Mouse (Mus musculus) heart, embryonic 12.5 days (tissue): ENCODE results near the gene Zfp777. TPM values are rescaled to one million over a fixed set of nuclear protein-coding genes. Genes with fewer than 3 reads are reported as not detected.
A peak's percentile ranks its signal among the peaks of the same experiment; 100 is the strongest.

ENCODE experiments used
- ATAC-seq: fragments of 200-750 bp; cut with Nextera tagmentation; 2 replicates; pipeline ENCODE4 v1.8.0; 2017; ENCODE audit warnings: moderate TSS enrichment, moderate library complexity; ENCODE audit not compliant: insufficient number of reproducible peaks, low FRiP score
- H3K27ac ChIP-seq: fragments of 300-500 bp; sonication (generic); 2 replicates; pipeline ENCODE4 v1.5.1; 2016; ENCODE audit warnings: mild to moderate bottlenecking, moderate library complexity; ENCODE audit not compliant: poor library complexity, severe bottlenecking
- H3K27me3 ChIP-seq: fragments of 300-500 bp; sonication (generic); replicated peaks from 2 replicates; pipeline ENCODE4 v1.6.1; 2016; ENCODE audit warnings: mild to moderate bottlenecking, moderate library complexity
- H3K36me3 ChIP-seq: fragments of 300-500 bp; sonication (generic); 2 replicates; pipeline ENCODE4 v1.6.1; 2016; ENCODE audit warnings: mild to moderate bottlenecking, moderate library complexity
- H3K4me1 ChIP-seq: fragments of 300-500 bp; sonication (generic); replicated peaks from 2 replicates; pipeline ENCODE4 v1.6.1; 2016; ENCODE audit warnings: mild to moderate bottlenecking
- H3K4me2 ChIP-seq: fragments of 300-500 bp; sonication (generic); 2 replicates; pipeline ENCODE4 v1.6.1; 2016; ENCODE audit warnings: mild to moderate bottlenecking, moderate library complexity
- H3K4me3 ChIP-seq: fragments of 300-500 bp; sonication (generic); 2 replicates; pipeline ENCODE4 v1.5.1; 2016; ENCODE audit warnings: mild to moderate bottlenecking
- H3K9ac ChIP-seq: fragments of 300-500 bp; sonication (generic); 2 replicates; pipeline ENCODE4 v1.6.1; 2016; ENCODE audit warnings: mild to moderate bottlenecking, moderate library complexity
- H3K9me3 ChIP-seq: fragments of 300-500 bp; sonication (generic); replicated peaks from 2 replicates; pipeline ENCODE4 v1.6.1; 2016; ENCODE audit warnings: mild to moderate bottlenecking, moderate library complexity
- WGBS: fragments of 180-500 bp; shearing (Covaris S2); methylation state at CpG from one replicate; pipeline ENCODE4 v1.1.7; 2016; 5-methylcytosine and 5-hydroxymethylcytosine counted together
- polyA plus RNA-seq: library from polyadenylated mRNA; unstranded; fragments of >200 nt; fragmentation: Nextera tagmentation; extraction: Ambion mirVana; gene quantifications from 2 replicates; pipeline ENCODE4 v1.2.1, GENCODE M21; 2016

The Zfp777 gene
- 3.9 and 4.9 TPM in 2 replicates for polyA plus RNA-seq

DNA sequence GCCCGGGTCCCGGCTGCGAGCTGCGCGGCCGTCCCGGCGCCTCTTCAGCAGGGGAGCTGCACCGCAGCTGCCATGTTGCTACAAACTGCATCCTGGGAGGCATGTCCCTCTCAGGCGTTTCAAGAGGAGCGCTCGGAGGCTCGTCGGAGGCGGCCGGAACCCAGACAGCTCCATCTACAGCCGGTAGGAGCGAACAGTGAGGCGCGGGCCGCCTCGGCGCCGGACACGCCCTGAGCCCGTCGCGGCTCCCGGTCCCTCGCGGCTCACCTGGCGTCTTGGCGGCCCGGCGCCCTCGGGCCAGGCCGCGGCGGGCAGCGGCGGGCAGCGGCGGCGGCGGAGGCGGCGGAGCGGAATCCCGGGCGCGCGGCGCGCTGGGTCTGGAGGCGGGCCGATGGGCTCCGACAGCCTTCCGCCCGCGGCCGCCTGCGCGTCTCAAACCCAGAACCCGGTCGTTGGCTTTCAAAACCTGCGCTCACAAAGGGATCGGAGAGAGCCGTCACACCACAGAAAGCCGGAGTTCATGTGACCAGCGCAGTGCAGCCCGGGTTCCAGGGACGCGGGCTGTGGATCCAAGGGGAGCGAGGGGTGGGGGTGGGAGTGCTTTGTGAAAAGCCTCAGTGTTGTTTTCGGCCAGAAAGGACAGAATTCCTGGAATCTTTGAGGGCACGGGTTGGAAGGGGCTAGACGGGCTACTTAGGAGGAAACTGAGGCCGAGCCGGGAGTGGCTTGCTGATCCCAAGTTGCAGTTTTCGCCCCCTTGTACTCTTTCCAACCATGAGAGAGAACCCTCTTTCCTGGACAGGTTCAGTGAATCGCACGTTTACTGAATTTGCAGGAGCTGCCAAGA, at the start of gene Zfp777:
Zfp777 (minus strand) TSS at position 486 of the 847 bp plus-strand sequence.
- Histone ChIP-seq H3K27me3 (peaks cover 13% of the 10 kb centered on the region), H3K4me1 (peaks cover 6% of the 10 kb centered on the region), H3K4me2 (peak within 1 kb of the TSS; percentile 88), H3K36me3 (peaks cover 17% of the 10 kb centered on the region), H3K27ac (peak within 1 kb of the TSS; percentile 49), H3K9ac (peak within 1 kb of the TSS; percentile 81), H3K4me3 (peak within 1 kb of the TSS; percentile 85), H3K9me3 (no peaks in the 10 kb centered on the region)
- 1% methylated on average over 78 of the region's 82 CpGs for WGBS
- ATAC-seq = peak; percentile 86

GRCm38 (mm10) chr6:48086957-48087715, 38.4 kb upstream of the Zfp777 start:
- Histone ChIP-seq H3K9ac (no peak overlapping the region), H3K4me2 (peak overlapping the region; percentile 76), H3K9me3 (no peaks in the 10 kb centered on the region), H3K4me3 (peak overlapping the region; percentile 82), H3K36me3 (peaks cover 14% of the 10 kb centered on the region), H3K4me1 (peaks cover 9% of the 10 kb centered on the region), H3K27ac (no peak overlapping the region), H3K27me3 (peaks cover 3% of the 10 kb centered on the region; the same call in 1 of the 2 replicates)
- 36% methylated on average over 14 of the region's 14 CpGs for WGBS
- ATAC-seq = no peak

DNA sequence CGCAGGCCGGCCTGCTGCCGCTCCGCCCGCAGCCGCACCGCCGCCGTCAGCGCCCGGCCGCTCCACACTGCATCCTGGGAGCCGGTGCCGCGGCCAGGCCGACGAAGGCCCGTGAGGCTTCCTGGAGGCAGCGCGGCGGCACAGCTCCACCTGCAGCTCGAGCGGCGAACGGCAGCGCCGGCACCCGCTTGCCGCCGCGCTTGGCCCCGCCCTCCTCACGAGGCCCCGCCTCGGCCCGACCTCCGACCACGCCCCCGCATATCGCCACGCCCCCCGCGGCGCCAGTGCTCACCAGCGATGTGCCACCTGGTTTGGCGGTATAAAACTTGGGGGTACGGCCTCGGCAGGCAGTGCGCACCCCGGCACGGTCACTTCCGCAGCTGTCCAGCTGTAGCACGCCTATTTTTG, 37.8 kb upstream of the Zfp777 start, which contains the start of gene Zfp746:
Zfp746 (minus strand) TSS at position 123 of the 408 bp plus-strand sequence.
- under 1% methylated on average over 53 of the region's 53 CpGs for WGBS
- Histone ChIP-seq H3K9me3 (no peaks in the 10 kb centered on the region), H3K27me3 (0 out of 2 replicates have a peak, but pooled peaks cover 3% of the 10 kb centered on the region)

DNA sequence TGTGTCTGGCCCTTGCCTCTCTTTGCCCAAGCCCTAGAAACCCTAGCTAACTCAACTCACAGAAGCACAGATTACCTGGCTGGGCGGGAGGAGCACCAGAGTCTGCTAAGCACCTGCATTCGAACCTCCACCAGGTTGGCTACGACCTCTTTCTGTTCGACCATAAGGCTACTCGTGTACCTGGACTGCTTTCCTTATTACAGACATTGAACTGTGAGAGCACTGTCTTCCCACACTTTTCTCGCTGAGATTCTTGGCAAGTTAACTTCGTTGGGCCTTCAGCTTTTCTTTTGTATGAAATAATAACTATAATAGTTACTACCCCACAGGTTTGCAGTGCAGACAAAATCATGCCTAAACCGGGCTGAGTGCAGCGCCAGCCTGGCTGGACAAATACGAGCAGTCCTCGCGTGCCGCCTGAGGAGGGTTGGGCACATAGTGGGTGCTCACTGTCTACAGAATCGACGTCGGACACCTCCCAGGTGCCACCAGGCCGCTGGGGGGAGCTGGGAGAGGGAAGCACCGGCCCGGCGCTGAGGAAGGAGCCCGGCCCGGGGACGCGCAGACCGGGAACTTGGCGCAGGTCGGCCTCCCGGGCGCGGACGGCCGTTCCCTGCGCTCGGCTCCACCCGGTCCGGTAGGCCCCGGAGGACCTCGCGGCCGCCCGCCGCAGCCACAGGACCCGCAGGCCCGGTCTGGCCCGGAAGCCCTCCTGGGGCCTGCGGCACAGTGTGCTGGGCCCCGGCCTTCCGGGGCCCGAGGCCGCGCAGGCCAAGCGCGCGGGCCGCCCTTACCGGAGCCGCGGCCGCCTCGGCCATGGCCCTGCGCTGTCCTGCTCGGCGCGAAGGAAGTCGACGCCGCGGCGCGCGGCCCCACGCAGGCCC, 37.1 kb upstream of the Zfp777 start:
- Histone ChIP-seq H3K27me3 (0 out of 2 replicates have a peak, but pooled peaks cover 3% of the 10 kb centered on the region), H3K4me2 (peak overlapping the region; percentile 76), H3K4me3 (peak overlapping the region; percentile 82), H3K9me3 (no peaks in the 10 kb centered on the region), H3K36me3 (peaks cover 28% of the 10 kb centered on the region), H3K27ac (peak overlapping the region; percentile 72), H3K4me1 (peaks cover 9% of the 10 kb centered on the region), H3K9ac (peak overlapping the region; percentile 93)
- WGBS = 4% methylated on average over 66 of the region's 72 CpGs
- peak; percentile 87 for ATAC-seq

More for the DNA sequence above, 37.8 kb upstream of the Zfp777 start, which contains the start of gene Zfp746:
- Histone ChIP-seq H3K27ac (peak within 1 kb of the TSS; percentile 72), H3K36me3 (peaks cover 21% of the 10 kb centered on the region), H3K4me1 (peaks cover 9% of the 10 kb centered on the region), H3K9ac (peak within 1 kb of the TSS; percentile 93), H3K4me2 (peak within 1 kb of the TSS; percentile 76), H3K4me3 (peak within 1 kb of the TSS; percentile 82)
- ATAC-seq = peak; percentile 90

DNA sequence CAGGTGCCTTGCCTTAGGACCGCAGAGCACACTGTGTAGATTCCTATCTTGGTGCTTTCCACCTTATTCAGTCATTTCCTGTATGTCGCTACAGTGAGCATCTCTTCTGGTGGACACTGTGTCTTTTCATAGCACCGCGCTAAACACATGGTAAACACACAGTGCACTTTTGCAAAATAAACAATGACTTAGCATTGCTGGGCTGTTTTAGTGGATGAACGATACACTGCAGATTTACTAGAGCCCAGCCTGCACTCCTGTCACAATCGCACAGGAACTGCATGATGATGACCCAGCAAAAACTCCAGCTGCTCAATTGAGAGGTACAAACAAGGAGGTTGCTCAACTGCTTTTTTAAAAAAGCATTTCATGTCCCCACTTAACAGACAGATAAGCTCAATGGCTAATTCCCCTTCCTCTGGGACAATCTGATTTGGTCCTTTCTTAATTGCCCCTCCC, 35.1 kb upstream of the Zfp777 start:
- no peak overlapping the region for H3K9ac ChIP-seq
- H3K4me3 ChIP-seq = no peak overlapping the region
- H3K4me1 ChIP-seq = peaks cover 9% of the 10 kb centered on the region
- 90% methylated on average over 6 of the region's 6 CpGs for WGBS
- 0 out of 2 replicates have a peak, but pooled peaks cover 3% of the 10 kb centered on the region for H3K27me3 ChIP-seq
- no peak overlapping the region for H3K27ac ChIP-seq
- no peak overlapping the region for H3K4me2 ChIP-seq
- no peak for ATAC-seq
- no peaks in the 10 kb centered on the region for H3K9me3 ChIP-seq
- H3K36me3 ChIP-seq = peaks cover 47% of the 10 kb centered on the region

DNA sequence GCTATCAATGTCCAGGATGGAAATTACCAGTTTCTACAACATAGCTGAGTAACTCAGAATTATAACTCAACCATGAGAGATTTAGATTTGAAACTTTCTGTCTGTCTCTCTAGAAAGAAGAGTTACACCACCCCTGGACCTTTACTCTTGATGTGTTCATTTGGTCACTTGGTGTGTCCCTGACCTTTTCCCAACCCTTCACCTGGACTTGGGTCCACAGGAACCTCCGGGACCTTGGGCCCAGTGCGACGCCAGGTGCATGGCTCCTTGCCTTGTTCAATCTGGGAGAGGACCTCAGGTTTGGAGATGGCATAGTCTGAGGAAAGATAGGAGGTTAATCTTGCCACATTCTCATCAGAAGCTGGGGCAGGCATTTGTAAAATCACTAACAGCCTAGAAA, 33.2 kb upstream of the Zfp777 start:
- WGBS = 92% methylated on average over 3 of the region's 3 CpGs
- Histone ChIP-seq H3K9ac (no peak overlapping the region), H3K27me3 (no peaks in the 10 kb centered on the region), H3K27ac (no peak overlapping the region), H3K36me3 (peaks cover 63% of the 10 kb centered on the region), H3K4me1 (peaks cover 9% of the 10 kb centered on the region), H3K4me2 (no peak overlapping the region), H3K4me3 (no peak overlapping the region), H3K9me3 (no peaks in the 10 kb centered on the region)
- no peak for ATAC-seq

DNA sequence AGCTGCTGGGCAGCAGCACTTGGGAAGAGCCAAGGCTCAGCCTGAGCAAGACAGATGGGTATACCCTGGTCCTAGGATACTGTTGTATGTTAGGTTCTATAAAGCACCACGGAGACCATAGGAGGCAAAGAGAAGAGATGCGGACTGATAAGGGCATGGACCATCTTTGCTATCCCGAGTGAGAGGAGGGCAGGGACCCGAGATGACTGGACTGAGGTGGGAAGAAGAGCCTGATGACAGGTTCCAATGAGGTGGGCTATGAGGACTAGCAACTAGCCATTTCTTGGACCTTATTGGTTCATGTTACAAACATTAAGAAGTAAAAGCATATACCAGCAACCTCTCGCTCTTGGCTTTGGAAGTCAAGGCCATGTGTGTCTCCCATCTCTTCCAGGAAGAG, 32.3 kb upstream of the Zfp777 start:
- ATAC-seq = no peak
- Histone ChIP-seq H3K27ac (no peak overlapping the region), H3K4me2 (no peak overlapping the region), H3K27me3 (no peaks in the 10 kb centered on the region), H3K4me1 (peaks cover 9% of the 10 kb centered on the region), H3K36me3 (peaks cover 69% of the 10 kb centered on the region), H3K4me3 (no peak overlapping the region), H3K9me3 (no peaks in the 10 kb centered on the region), H3K9ac (no peak overlapping the region)
- 92% methylated on average over 5 of the region's 5 CpGs for WGBS

DNA sequence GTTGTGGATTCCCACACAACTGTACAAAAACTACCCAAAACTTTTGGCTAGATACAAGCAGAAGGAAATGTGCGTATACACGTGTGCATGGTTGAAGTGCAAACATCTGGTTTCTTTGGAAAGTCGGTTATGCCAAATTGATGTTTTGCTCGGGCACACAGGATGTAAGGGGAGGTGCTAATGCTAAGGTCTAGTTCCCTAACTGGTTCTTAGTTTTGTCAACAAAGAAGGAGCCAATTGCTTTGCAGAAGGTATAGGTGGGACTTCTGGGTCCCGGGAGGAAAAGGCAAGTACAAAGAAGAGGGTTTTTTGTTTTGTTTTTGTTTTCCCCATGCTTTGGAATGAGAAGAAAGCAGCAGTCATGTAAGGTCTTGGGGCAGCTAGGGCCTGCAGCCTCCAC, 24.6 kb upstream of the Zfp777 start:
- no peak overlapping the region for H3K4me2 ChIP-seq
- no peak overlapping the region for H3K9ac ChIP-seq
- no peak for ATAC-seq
- H3K27me3 ChIP-seq = no peaks in the 10 kb centered on the region
- H3K36me3 ChIP-seq = peaks cover 52% of the 10 kb centered on the region
- 78% methylated on average over 5 of the region's 5 CpGs for WGBS
- H3K4me3 ChIP-seq = no peak overlapping the region
- no peak overlapping the region for H3K27ac ChIP-seq
- no peaks in the 10 kb centered on the region for H3K9me3 ChIP-seq
- no peaks in the 10 kb centered on the region for H3K4me1 ChIP-seq

DNA sequence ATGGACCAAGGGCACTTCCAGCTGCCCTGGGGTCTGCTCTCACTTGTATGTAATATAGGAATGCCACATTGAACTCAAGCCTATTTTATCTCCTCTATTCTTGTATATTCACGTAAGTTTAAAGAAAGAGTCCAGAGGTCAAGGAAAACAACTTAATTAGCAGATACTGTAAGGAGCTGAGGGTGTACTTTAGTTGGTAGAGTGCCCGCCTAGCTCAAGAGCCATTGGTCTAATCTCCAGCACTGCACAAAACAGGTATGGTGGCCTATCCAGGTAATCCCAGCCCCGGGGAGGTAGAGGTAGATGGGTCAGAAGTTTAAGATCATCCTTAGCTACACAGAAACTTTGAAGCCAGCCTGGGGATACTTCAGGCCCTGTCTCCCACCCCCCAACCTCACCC, 18.8 kb upstream of the Zfp777 start:
- no peak for ATAC-seq
- peaks cover 63% of the 10 kb centered on the region for H3K36me3 ChIP-seq
- WGBS = 92% methylated on average over 3 of the region's 3 CpGs

DNA sequence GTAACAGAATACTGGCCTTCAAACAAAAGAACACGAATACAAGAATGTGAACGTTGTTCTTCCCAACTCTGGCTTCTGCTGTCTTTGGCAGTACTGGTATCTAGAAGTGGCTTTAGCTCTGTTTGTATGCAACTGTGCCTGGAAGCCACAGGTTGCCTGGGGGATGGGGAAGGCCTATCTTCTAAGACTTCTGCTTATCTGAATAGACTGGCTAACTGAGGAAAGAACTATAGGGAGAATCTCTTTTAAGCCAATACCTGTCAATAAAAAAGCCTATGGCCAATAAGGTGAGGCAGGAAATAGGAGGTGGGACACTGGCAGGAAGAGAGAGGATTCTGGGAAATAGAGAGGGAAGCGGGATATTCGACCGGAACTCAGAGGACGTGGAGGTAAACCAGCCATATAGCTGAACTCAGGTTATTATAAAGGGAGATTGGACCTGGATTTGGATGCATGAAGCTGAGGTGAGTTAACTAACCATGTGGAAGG, 16.9 kb upstream of the Zfp777 start:
- no peak for ATAC-seq
- H3K4me2 ChIP-seq = no peak overlapping the region
- no peak overlapping the region for H3K9ac ChIP-seq
- no peak overlapping the region for H3K27ac ChIP-seq
- H3K4me1 ChIP-seq = no peaks in the 10 kb centered on the region
- no peak overlapping the region for H3K4me3 ChIP-seq
- WGBS = 81% methylated on average over 6 of the region's 6 CpGs
- peaks cover 73% of the 10 kb centered on the region for H3K36me3 ChIP-seq
- H3K9me3 ChIP-seq = no peaks in the 10 kb centered on the region
- no peaks in the 10 kb centered on the region for H3K27me3 ChIP-seq

More for the DNA sequence above, 18.8 kb upstream of the Zfp777 start:
- Histone ChIP-seq H3K9ac (no peak overlapping the region), H3K4me1 (no peaks in the 10 kb centered on the region), H3K27me3 (no peaks in the 10 kb centered on the region), H3K4me3 (no peak overlapping the region), H3K4me2 (no peak overlapping the region), H3K27ac (no peak overlapping the region), H3K9me3 (no peaks in the 10 kb centered on the region)
